Mouse (Mus musculus) gastrocnemius, adult 18-20 months (tissue): ENCODE data around the gene Pcdh15. TPM values are rescaled to one million over a fixed set of nuclear protein-coding genes. Genes with fewer than 3 reads are reported as not detected.

Source experiments
- DNase-seq: peaks from one replicate; pipeline ENCODE4 v3.0.0; 2021; ENCODE audit warnings: low spot score
- total RNA-seq, 2 experiments: library from RNA; stranded (reverse); gene quantifications; 2 replicates each; pipeline ENCODE4 v1.2.3; 2021

Gene Pcdh15
- total RNA-seq, 2 experiments from 2014 or later = 0.19 to 0.23 TPM

DNA sequence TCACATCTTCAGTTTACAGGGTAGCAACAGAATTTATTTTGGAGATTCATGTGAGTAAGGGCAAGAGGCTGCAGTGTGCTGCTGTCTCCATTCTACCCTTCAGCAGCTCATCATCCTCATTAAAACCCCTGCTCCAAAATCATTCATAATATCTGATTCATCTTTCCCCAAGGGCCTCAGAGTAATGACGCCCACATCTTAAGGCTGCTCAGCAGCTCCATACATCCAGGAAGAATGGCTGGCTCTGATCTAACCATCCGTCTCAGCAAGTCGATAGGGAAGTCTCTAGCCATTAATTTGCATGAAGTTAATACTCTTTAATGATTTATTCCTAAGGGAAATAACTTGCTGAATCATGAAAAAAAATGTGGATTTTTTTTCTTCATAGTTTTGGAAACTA is 839.8 kb downstream of the Pcdh15 start:
- no peak for DNase-seq

GRCm38 (mm10) chr10:73947799-73948198 is 848.7 kb downstream of the Pcdh15 start:
- no peak for DNase-seq

- DNase-seq = no peak
Measured at GRCm38 (mm10) chr10:73953362-73953761, 854.2 kb downstream of the Pcdh15 start.

DNA sequence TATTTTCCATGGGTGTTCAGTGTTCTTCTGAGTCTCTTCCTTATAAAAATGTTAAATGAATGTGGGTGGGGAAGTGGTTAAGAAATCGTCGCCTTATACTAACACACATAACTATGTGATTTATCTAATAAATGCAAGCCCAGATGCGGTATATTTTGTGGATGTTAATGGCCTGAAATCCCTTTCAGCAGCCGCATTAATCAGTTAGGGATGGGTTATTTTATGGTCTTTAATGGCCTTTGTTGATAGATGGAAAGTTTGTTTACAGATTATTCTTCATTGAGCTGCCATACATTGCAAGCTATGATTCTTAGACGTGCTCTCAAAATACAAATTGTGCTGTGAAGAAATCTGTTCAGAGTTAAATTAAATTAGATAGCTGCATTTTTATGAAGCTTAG is 884.9 kb downstream of the Pcdh15 start:
- no peak for DNase-seq

DNA sequence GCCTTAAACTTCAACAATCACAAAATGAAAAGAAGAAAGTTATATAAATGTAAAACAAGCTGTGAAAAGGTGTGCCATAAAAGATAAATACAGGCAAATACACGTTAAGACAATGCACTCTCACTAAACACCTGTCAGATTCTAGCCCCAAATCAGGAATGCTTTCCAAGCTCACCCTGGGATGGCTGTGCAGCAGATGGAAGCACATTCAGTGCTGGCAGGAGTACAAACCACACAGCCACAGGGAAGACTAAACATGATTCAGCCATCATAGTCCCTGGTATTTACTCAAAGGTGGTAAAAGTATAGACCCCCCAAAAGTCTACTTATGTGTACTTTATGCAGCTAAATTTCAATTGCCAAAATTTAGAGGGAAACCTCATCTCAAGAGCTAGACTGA is 909.7 kb downstream of the Pcdh15 start:
- DNase-seq = no peak

GRCm38 (mm10) chr10:74023091-74023490 is 923.9 kb downstream of the Pcdh15 start:
- no peak for DNase-seq

DNA sequence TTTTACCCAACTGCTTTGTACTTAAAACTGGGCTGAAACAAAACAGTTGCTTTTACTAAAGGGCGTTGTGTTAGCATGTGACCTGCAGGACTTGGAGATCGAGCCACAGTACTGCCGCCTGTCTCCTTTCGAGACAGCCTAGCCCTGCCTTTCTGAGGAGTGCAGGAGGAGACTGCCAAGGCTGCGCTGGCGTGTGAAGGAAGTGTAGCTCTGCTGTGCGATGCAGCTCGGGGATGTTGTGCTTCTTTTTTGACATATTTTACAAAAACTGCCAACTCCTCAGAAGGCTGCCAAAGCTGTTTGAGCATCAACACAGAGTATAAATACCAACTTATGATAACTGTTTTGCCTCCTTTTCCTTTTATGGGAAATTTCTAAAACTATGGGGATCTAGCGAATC is 953.9 kb downstream of the Pcdh15 start:
- DNase-seq = no peak

GRCm38 (mm10) chr10:74086653-74087052 is 987.5 kb downstream of the Pcdh15 start:
- no peak for DNase-seq

DNA sequence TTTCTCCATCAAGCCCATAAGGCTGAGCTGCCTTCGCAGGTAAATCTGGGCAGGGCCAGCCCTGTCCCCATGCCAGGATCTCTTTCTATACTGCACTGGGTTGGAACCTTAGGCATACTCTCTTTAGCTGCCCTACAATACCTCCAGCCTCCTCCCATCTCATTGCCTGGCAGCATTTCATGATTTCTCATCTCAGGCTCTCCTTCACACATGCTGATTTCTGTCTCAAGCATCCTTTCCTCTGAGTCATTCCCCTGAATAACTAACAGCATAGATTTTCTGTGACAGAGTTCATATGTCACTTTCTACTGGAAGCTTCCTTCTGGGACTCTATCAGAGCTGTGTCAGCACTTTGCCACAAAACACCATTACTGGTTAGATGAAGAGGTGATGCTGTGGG is 999.2 kb downstream of the Pcdh15 start:
- no peak for DNase-seq

GRCm38 (mm10) chr10:74114107-74114506 is 1015.0 kb downstream of the Pcdh15 start:
- no peak for DNase-seq

- no peak for DNase-seq
Measured at GRCm38 (mm10) chr10:74116817-74117216, 1017.7 kb downstream of the Pcdh15 start.

- no peak for DNase-seq
Measured at GRCm38 (mm10) chr10:74123421-74123820, 1024.3 kb downstream of the Pcdh15 start.

- no peak for DNase-seq
Measured at GRCm38 (mm10) chr10:74129192-74129591, 1030.0 kb downstream of the Pcdh15 start.

- DNase-seq = no peak
Measured at GRCm38 (mm10) chr10:74129665-74130064, 1030.5 kb downstream of the Pcdh15 start.

DNA sequence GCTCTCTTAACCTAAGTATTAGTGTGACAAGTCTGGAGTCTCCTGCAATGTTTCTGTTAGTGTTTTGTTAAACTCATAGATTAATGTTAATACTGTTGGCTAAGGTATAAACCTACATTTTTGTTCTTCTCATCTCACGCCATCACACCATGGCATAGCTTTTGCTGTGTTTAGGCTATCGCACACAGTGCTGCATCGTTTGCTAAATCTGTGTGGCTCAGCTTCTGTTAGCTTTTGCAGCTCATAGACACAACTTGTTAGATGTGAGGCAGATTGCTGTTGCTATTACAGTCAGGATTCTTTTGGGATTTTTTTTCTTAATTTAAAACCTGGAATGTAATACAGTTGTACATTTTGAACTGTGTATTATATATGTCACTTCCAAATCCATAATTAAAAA is 1031.7 kb downstream of the Pcdh15 start:
- no peak for DNase-seq

- DNase-seq = no peak
Measured at GRCm38 (mm10) chr10:74147966-74148365, 1048.8 kb downstream of the Pcdh15 start.

DNA sequence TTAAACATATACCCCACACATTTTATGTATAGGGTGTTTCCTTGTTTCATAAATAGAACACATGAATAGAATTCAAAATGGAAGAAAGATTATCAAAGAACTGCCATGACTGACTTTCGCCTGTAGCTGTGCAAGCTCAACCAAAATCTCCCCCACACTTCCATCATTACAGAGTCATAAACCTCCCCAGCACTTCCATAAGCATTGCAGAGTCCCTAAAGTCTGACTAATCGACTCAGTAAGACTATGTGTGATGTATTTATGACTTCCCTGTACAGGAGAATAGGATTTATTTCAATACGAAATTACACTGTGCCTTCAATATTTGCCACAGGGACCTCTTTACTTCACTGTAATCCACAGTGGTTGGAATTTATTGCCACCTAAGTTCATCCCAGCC is 1082.8 kb downstream of the Pcdh15 start:
- no peak for DNase-seq

DNA sequence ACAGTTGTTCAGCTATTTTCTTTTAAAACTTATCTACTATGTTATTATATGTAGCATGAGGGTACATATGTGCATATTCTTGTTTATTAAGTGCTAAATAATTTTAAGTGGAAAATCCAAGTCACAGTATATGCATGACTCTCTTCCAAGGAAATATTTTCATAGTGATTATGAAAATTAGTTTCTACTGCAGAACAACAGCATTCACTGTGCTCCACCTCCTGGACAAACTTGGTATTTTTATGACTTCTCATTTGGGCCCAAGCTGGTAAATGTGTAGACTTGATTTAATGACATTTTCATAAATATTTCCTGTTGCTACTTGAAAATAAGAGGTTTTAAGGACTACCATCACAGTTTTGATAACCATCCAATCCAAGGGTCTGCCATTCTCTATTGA is 1104.5 kb downstream of the Pcdh15 start:
- no peak for DNase-seq

DNA sequence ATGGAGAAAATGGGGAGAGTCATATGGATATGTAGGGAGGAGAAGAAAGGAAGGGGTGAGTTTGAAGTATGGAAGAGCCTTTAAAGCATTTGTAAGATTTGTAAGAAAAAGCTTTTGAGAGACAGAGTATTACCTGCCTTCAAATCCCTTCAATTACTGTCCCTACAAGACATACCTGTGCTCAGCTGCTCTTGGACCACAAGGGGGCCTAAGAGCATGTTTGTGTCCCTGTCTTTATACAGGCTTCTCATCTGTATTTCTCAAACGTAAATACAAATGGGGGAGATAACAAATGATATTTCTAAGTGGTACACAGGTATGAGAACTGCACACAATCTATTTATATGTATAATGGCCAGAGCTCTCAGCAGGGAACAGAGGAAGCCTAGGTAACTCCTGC is 1118.1 kb downstream of the Pcdh15 start:
- DNase-seq = no peak

DNA sequence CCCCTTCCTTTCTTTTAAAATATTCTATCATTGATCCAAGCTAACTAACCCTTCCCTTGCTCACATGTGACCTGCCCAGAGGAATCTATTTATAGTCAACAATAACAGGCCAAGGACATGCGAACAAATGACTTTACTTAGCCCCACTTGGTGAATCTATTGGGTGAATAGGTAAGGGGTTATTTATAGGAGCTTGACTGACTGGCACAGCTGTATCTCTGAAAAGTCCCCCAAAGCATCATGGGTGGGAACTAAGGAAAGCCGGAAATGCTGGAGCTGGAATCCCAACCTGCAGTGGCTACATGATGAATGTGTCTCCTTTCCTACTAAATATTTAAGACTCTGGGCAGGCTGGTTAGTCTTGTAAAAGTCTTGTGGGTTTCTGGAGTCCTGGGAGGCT is 1121.3 kb downstream of the Pcdh15 start:
- DNase-seq = no peak

DNA sequence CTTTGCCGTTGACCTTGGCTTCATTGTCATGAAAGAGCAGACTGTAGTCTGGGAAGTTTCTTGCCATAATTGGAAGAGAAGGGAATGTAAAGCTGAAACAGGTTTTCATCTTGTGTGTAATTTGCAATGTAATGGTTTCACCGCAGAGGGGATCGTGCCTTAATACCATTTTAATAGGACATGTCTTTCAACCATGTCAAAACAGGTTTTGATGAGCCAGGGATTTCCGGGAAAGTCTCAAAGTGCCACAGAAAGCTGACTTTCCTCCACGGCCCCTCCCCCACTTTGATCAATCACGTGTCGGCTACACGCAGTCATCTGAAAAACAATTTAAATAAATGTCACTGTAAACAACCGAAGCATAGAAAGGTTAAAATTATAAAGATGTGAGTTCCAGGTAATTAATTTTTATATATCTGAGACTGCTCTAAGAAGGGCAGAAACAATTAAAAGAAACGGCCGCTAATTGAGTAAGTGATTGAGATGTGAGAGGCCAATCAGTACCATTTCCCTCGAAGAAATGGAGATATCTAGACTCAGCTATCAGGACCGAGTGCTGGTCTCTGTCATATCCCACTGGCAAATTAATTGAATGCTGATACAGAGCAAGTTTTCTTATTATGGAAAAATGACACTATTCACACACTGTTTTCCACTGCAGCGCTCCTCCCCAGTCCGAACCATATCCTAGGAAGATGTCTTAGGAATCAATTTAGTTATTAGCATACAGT is 1158.7 kb downstream of the Pcdh15 start:
- DNase-seq = no peak

DNA sequence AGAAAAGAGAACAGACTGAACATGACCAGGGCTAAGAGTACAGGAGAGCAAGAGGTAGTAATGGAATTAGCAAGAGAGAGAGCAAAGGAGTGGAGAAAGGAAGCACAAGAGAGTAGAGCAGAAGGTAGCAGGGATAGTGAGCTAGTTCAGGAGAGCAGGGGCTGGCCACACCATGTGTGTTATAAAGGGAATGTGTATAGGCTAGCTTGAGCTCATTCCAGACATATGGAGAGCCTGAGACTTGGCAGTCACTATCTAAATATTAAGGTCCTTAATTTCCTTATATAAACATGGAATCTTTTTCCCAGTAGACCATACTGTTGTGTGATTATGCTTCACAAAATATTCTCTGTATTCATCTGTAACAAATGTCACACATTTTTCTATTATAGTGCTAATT is 1159.5 kb downstream of the Pcdh15 start:
- DNase-seq = no peak

DNA sequence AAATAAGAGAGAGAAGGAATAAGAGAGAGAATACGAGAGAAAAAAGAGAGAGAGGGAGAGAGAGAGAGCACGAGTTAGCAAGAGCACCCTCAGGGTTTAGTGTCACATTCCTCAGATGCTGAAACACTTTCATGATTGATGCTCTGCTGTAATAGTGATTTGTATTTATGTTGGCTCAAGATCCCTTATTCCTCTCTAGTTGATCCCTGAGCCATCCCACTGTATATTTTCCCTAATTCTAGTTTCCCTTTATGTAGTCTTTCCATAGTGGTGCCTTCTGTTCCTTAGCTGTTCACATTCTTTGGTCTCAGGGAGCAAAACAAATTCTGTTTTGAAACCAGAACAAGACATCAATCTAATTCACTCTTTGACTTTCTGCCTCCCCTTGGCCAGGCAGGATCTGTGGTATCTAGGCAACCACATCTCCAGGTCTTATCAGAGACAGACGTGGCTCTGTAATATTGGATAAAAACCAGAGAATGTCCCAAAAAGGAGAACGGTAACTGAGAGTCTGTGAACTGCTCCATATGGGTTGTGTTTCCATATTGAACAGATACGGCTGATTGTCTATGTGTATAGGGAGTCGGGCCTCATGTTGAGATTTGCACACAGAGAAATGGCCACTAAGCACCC is 1170.6 kb downstream of the Pcdh15 start:
- DNase-seq = no peak
